Mouse (Mus musculus): ENCODE results near the gene Sema6c.

GRCm38 (mm10) chr3:95164840-95165239 is 4.6 kb downstream of the Sema6c start:
- TF ChIP-seq CTCF (IDR thresholded peaks at IDR 0.05) (no peak), EP300 (IDR thresholded peaks at IDR 0.05) (no peak)
